Mouse (Mus musculus) kidney, postnatal 14 days (tissue): ENCODE measurements at regions not wholly inside any gene's neighbourhood (a gene's known extent, or its start where the extent isn't known, plus 50 kb on each side); places are given as distances from the start of the nearest gene placed in this dataset.
"Not testable (repeated sequence)": the region's sequence is repeated elsewhere in the genome, so short reads cannot be mapped to it uniquely, and the experiment has no call there.

Experiments used
- DNase-seq: peaks from one replicate; pipeline ENCODE4 v3.0.0; 2022; ENCODE audit warnings: mixed read lengths

DNA sequence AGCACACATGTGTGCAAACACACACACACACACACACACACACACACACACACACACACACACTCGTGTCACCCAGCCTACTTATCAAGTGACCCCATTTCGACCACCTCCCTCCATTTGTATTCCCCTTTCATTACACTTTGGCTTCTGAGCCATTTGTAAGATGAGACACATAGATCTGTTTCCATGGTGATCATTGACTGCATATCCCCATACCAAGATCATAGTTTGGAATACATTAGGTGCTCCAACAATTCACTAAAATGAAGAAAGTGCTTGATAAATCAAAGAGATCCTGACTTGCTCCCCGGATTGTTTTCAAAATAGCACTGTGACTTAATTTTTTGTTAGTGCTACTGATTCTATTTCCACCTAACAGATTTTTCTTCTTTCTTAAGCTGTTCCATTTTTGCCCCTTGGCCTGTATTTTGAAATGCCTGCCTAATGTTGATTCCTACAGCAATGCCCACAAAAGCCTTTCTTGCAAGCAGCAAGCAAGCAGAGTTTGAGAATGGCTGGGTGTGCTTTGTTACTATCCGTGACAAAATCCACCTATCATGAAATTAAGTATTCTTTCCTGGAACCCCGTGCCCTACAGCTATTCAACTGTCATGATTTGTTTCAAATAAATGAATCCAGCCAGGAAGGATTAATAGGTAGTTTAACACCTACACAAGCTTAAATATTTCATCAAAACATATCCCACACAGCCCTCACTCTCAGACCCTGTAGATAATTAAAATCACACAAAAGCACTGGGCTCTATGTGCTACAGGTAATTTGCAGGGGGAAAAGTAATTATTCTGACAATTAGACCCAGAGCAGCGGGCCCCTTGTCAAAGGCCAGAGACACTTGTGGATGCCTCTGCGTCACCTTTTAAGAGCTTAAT, 168.1 kb upstream of the Rgma start:
- no peak for DNase-seq

DNA sequence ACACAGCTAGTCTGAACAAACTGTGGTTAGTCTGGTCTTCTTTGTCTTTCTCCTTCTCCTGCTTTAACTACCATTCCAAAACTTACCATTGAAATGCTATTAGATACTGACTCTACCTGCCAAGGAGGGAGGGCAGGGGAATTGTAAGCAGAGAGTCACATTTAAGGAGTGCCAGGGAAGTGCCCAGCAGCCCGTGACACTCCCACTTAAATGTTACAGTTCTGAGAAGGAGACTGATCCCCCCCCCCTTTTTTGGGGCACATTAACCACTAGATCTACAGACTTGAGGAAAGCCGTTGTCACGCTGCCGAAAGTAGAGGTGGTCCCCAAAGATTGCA, 166.9 kb upstream of the Rgma start:
- no peak for DNase-seq

DNA sequence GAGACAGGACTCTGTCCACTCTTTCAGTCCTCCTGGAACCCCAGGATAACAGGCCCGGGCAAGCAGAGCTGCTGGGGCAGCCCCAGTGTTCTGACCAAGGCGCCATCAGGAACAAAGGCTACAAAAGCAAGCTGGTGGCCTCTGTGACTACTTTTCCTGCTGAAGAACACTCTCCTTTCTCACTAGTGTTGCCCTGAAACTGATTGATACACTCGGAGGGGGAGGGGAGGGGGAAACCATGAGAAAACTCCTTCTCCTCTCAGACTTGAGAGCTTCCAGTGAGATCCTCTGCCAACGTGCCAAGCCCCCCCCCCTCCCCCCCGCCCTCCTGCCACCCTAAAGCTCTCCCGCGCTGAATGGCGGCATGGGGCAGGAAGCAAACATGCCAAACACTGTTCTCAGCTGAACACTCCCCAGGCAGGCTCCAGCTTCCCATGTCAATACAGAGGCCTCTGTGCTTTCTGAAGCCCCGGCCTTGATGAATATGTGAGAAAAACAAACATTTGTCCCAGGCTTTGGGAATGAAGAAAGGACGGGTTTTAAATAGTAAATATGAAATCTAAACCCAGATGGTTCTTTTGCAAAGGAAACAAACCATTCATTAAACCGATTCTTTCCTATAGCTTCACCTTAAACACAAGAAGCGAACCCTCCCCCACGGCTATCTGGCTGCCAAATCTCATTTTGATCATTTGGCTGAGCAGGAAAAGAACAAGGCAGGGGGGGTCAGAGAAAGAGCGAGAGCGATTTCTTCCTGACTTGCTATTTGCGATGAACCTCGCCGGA, 166.3 kb upstream of the Rgma start:
- no peak for DNase-seq

DNA sequence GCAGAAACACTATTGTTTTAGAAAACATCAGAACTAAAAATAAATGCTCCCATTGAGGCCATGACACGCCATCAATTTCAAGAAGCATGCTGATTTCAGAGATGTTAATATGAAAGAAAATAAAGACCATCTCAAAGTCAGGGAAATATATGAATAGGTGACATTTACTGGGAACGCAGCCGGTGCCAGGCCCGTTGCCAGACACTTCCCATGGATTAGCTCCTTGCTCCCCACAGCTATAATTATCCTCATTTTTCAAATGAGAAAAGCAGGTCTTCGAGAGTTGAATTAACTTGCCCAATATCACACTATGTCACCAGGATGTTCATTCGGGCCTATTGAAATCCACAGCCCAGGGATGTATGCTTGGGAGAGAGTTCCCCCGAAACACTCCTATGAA, 165.2 kb upstream of the Rgma start:
- no peak for DNase-seq

DNA sequence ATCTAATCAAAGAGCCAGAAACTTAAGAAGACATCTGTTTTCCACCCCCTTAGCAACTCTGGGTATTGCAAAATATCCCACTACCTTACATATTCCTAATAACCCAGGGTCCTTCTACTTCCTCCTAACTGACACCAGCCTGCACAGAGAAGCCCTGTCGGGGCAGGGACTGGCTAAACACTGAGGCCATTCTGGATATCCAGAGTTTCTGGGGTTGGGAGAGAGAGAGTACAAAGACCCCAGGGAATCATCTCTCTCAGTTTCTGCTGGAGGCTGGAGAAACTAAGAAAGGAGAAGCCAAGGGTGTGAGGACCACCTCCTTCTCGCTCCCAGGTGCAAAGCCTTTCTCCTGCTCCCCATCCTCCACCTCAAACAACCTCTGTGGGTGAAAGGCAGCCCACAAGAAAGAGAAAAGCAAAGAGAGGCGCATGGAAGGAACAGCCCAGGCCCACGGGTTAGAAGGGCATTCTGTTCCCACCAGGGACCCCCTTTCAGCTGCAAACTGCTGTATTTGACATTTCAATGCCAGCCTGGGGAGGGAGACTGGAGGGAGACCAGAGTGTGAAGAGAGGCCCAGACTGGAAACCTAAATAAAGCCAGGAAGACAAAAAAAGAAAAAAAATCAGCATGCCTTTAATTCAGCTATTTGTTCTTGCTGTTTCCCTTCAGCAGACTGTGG, 152.9 kb upstream of the Rgma start:
- DNase-seq = no peak

DNA sequence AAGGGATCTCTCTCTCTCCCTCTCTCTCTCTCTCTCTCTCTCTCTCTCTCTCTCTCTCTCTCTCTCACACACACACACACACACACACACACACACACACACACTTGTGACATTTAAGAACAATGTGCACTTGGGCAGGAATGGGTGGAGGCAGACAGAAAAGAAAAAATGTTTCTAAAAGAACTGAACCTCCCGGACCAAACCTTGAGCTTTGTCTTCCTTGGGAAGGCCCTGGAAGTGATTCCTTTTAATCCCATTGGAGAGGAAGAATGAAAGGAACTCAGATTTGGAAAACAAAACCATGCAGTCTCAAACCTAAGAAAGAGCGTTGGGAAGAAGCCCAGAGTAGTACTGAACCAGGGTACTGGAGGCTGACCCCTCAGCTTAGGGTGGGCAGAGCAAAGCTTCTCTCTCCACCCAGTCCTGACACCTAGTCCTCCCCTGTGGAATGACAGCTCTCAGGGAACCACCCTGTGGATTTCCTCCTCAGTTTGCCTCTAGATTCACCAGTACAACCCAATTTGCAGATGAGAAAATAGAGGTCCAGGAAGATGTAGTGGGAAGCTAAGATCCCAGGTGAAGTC, 152.3 kb upstream of the Rgma start:
- DNase-seq = no peak

DNA sequence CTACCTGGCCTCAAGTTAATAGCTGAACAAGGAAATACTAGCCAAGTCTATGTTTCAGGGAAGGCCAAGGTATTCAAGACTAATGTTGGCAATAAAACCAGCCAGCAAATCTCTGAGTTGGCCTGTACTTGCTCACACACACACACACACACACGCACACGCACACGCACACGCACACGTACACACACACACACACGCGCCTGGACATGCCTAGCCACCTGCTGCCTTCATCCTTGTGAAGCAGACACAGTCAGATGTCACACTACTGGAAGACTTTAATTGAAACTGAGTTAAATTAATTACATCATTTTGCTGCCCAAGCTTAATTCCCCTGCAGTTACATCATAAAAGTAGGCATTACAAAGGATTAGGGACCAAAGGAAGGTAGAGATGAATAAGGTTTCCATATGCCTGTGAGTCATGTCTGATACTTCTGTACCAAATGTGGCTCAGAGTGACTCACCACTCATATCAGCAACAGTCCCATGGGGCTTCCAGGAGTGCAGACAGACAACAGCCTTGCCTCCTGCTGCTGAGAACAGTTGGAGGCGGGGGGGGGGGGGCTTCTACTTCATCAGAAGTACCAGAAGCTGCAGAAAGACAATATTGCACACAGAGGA, 141.7 kb upstream of the Rgma start:
- no peak for DNase-seq

DNA sequence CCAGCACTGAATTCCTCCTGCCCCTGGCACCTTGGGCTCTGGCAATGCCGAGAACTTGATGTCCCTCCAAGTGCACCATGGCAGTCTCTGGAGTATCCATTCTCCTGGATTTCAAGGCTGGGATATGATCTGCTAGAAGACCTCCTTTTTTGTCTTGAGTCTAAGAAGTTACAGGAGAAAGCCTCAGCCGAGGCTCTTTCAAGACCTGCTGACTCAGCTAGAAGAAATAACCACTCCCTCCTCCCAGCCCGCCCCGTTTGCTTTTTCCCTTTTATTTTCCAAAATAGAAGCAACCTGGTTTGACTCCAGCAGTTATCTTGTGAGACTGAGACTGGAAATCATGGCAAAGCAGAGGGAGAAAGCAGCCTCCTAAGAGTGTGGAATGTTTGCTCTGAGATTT, 136.8 kb upstream of the Rgma start:
- no peak for DNase-seq

DNA sequence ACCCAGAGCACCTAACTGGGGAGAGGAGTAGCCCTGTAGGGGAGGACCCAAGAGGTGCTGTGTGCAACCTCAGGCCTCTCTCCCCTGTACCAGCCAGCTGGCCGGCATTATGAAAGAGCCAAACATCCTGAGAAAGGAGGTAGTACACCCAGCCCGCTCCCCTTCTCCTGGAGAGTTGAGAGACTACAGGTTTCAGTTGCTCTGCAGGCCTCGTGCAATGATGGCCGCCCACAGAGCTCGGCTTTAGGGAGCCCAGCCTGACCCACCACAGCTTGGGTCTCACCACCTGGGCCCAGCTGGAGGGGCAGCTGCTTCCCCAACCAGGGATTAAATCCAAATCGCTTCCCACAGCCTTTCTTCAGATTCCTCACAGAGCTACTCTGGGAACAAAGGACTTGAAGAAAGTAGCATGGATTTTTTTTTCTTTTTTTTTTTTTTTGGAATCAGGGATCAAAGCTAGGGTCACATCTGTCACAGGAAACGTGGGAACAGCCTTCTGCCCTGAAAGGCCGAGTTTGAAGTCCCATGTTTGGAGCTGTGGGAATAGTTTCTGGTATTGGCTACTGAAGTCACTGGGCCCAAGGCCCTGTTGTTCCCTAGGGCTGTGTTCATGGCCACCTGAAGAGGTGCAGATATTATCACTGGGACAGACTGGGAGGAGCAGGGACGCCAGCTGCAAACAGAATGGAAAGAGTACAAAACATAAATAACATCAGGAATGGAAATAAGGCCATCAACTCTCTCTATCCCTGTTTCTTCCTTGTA, 131.5 kb upstream of the Rgma start:
- no peak for DNase-seq

DNA sequence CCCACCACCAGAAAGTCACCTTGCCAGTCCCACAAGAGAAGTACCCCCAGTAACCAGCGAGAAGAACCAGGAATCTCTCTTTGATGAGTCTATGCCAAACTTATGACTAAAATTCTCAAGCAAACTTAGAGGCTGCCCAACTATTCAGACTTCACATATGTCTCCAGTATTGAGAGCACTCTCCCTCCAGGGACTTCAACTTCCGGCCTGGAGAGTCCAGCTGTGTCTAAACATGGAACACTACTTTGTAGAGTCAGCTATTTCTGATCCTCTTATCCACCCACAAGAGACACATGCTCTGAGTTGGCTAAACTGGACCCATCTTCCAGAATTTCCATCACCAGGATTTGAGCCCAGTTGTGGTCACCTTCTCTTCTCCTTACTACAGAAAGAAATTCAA, 129.9 kb upstream of the Rgma start:
- DNase-seq = peak; percentile 18

DNA sequence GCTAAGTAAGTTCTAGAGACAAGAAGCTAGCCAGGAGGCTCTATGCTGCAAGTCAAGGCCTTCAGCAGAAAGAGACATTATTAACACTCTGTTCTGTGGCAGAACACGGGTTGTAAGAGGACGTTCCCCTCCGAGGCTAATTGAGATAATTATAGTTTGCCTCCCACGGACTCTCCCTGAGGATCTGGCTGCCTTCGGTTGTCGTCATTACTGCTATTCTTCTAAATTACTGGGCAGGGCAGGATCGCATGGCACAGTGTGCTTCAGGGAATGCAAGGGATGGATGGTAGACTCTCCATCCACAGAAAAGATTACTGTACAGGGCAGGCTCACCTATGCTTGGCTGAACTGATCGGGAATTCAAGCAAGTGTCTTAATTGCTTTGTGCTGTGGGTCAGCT, 124.7 kb upstream of the Rgma start:
- DNase-seq = no peak

DNA sequence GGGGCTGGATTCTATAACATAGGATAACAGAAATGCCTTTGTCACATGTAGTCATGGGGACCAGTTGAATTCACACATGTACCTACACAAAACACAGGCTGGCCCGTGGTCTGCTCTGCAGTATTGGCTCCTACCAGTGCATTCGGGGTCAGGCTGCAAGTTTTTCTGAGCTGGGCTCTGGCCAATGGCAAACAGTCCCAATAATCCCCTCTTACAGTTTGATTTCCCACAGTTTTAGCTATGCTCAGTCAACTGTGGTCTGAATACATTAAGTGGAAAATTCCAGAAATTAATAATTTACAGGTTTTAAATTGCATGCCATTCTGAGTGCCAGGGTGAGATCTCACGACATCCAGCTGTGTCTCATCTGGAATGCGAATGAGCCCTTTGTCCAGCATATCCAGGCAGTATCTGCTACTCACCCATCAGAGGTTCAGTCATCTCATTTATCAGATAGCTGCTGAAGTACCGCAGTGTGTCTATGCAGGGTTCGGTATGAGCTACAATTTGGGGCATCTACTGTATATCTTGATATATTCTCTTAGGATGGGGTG, 124.0 kb upstream of the Rgma start:
- DNase-seq = peak; percentile 18

DNA sequence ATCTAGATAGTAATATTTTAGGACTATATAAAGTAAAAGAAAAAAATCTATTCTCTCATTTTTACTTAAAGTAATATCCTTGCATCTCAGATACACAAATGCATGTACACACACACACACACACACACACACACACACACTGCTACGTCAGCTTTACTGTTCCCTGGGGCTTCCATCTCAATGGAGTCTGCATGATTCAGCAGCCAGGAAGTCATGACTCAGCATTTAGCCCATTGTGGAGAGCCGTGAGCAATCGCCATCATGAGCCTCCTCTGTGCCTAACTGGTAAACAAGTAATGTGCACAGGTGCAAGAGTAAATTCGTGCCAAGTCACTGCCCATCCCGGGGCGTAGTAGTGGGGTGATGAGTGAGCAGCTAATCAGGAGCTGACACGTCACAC, 120.3 kb upstream of the Rgma start:
- DNase-seq = not testable (repeated sequence)

DNA sequence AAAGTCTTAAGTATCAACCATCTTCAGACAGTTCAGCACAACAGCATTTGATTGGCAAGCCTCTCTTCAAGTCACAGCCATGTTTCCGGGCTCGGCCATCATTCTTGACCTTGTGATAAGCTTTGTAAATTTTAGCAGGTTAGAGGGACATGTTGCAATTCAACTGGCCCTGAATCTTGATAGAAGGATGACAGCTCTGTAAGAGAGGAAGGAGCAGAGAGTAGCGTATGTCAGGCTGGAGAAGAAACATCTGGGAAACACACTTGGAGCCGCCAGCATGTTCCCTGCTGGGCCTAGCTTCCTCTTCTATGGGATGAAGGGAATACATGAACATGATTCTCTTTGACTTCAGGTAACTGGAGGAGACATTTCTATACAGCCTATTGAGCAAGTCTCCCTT, 115.2 kb upstream of the Rgma start:
- DNase-seq = no peak

DNA sequence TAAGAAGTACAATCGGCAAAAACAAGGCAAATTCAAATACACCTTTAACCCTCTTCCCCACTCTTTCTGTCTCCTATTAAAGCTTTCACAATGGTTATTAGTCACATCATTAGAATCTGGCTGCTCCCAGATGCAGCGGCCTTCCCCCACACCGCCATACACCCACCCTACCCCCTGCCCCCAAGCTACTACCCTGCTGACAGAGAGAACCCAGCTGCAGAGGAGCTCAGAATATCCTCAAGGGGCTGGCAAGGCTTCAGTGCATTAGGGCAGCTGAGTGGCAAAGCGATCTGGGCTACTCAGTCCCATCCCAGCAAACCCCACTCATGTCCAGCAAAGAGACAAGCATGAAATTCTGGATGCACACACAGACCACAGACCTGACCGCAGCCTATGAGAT, 113.6 kb upstream of the Rgma start:
- no peak for DNase-seq

DNA sequence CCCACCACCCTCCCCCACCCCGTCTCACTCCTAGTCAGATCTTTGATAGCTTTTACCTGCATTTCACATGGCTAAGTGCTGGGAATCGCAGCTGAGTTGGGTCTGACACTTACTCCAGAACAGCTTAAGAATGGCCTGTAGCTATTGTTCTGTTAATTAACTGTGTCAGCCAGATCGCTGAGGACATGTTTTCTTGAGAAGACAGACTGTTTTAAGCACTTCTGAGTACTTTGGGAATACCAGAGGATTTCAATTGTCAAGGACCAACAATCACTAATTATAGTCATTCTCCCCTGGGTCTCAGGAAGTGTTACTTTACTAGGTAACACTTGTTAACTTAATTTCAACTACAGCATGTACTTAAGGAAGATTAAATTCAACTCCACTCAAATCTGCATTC, 112.8 kb upstream of the Rgma start:
- DNase-seq = no peak

DNA sequence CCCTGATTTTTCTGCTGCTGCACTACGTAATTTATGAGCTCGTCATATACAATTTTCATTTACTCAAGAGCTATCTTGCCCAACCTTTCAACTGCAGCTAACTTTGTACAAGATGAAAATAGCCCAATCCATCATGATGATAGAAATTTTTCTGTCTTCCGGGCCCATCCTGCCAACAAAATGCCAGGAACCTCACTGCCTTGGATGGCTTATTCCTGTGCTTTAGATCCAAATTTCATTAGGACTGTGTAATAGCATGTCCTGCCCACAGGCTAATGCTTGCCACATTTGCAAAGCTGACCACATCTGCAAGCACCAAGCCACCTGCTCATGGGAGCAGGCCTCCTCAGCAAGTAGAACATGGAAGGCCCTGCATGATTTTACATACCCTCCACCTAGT, 105.7 kb upstream of the Rgma start:
- no peak for DNase-seq

DNA sequence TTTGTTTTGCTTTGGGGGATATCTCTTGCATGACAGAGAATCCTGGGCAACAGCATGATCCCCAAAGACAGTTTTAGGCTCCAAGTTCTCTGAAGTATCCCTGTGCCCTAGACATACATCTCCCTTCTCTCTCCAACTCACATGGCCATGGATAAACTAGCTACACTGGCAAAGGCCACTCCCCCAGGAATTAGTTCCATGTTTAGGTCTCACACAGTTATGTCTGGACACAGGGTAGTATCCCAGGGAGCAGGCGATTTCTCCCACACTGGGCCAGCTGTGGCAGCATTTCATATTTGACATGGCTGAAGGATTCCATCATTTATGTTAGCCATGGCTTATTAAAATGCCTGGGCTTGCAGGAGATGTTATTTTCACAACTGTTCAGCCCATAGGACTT, 102.5 kb upstream of the Rgma start:
- DNase-seq = no peak

DNA sequence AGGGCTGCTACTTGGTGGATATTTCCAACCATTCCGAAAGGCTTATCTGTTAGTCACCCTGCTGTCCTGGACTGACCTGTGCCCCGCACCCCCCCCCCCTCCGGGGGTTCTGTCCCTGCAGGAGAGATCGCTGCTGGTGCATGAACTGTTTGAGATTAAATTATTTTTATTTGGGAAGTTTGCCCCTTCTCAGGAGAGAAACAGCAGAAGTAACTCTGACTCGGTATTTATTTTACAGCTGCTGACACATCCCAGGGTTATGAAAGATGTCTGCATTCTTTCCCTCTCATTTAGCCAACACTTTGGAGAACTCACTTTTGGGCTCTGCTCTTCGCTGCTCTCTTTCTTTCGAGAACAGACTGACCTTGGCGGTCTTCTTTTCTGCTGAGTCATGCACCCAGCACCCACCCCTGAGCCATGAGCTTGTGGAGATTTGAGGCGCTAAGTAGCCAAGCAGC, 99.5 kb upstream of the Rgma start:
- DNase-seq = peak; percentile 6

DNA sequence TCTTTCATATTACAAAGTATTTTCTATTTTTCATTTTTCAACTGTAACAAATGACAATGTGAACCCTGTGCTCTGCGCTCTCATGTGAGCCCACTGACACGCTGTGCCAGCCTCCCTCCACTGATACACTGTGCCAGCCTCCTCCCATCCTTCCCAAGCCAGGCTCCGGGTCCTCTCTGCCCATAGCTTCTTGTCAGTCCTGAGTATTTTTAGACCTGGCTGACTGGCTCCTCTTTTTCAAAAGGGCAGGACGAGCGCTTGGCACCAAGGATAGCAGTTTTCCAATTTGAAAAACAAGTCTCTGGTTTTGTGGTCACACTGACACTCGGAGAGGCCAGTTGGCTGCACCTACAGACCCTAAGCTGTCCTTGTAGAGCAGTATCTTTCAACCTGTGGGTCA, 96.7 kb upstream of the Rgma start:
- no peak for DNase-seq

DNA sequence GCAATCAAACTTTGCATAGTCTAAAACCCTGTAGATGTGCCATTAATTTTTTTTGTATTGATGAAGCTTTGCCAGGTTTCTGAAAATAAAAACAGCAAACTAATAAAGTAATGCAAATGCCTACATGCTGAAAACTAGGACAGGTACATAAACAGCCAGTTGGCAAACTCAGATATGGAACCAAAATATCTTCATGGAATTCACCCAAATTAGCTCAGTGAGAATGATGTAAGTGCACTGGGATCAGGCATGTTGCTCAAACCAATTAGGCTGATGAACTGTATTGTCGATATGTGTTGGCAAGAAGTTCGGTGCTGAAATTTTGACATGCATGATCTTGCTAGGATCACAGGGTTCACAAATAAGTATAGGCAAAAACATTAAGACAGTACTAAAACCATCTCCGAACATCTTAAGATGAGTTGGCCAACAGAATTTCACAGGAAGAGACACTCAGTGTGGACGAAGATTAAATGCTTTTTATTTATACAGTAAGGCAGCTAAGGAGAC, 95.3 kb upstream of the Rgma start:
- no peak for DNase-seq

DNA sequence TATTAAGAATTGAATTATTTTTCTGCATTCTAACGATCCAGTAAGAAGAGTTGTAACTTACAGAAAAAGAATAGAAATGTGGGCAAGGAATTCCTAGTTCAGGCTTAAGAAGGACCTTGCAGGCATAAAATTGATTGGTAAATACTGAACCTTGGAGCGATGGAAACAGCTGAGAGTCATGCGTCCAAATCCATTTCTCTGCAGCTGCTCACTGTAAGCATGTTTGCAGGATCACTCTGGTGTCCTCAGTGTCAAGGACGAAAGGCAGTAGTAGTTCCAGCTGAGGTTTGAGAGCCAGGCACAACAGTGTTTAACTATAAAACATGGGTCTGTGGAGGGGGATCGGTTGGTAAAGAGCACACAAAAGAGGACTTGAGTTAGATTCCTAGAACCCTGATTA, 89.1 kb upstream of the Rgma start:
- no peak for DNase-seq
